Mouse (Mus musculus): Measurements from ENCODE around the gene Pmepa1.

DNA sequence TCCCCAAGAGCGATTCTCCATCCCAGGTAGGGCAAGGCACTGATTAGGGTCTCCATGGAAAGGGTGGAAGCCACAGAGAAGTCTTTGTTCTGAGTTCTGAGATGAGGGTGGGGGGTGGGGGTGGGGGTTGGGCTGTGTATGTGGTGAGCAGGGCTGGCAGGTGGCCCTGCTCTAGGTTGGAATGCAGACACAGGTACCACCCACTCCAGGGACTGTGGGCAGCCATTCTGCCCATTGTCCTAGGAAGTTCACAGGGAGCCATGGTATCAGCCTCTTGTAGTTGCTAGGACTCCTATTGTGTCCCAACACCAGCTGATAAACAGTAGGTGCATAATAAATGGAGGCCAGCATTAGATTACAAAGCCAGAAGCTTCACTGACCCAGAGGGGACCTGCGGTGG is 29.1 kb downstream of the Pmepa1 start:
- TF ChIP-seq CTCF (IDR thresholded peaks at IDR 0.05; ENCODE audit: extremely low read depth, insufficient read depth, insufficient read length, insufficient replicate concordance) (no peak), POLR2A (IDR thresholded peaks at IDR 0.05; ENCODE audit: low read depth, low read length) (no peak)
